Mouse (Mus musculus) MEL (cell line): ENCODE measurements around the gene Zcchc24. TPM values are rescaled to one million over a fixed set of nuclear protein-coding genes. Genes with fewer than 3 reads are reported as not detected.

Experiments
- DNase-seq: peaks from one replicate; pipeline ENCODE4 v3.0.0; 2011; ENCODE audit warnings: low read depth, low spot score
- H3K27ac ChIP-seq: 2 replicates; pipeline ENCODE4 v1.5.1; 2012; ENCODE audit warnings: low read depth, mild to moderate bottlenecking, control low read depth, low read length, moderate library complexity; ENCODE audit not compliant: control insufficient read depth
- H3K27me3 ChIP-seq, 2 experiments: fragments of 150-350 bp in 1 of 2; sonication (generic) in 1 of 2; 2 replicates each; pipeline ENCODE4 v1.6.1; 2012; ENCODE audit warnings: low read length in 2 of 2, mild to moderate bottlenecking in 2 of 2, improper control_type of control experiment in 1 of 2, moderate library complexity in 1 of 2; ENCODE audit not compliant: insufficient read depth in 2 of 2, control insufficient read depth in 1 of 2
- H3K36me3 ChIP-seq, 2 experiments: 2 replicates each; pipeline ENCODE4 v1.6.1; 2012 to 2014; ENCODE audit warnings: low read length in 2 of 2, improper control_type of control experiment in 1 of 2, inconsistent platforms in 1 of 2, mild to moderate bottlenecking in 1 of 2; ENCODE audit not compliant: insufficient read depth in 2 of 2, control insufficient read depth in 1 of 2
- H3K4me1 ChIP-seq, 2 experiments: fragments of 150-350 bp in 1 of 2; sonication (generic) in 1 of 2; 2 replicates each; pipeline ENCODE4 v1.6.1; 2012; ENCODE audit warnings: low read length in 2 of 2, improper control_type of control experiment in 1 of 2, mild to moderate bottlenecking in 1 of 2; ENCODE audit not compliant: insufficient read depth in 2 of 2, control insufficient read depth in 1 of 2
- H3K4me3 ChIP-seq, 2 experiments: fragments of 150-350 bp in 1 of 2; sonication (generic) in 1 of 2; 2 replicates each; pipeline ENCODE4 v1.5.1; 2012; ENCODE audit warnings: low read depth in 2 of 2, low read length in 2 of 2, mild to moderate bottlenecking in 2 of 2, moderate library complexity in 2 of 2, control low read depth in 1 of 2, improper control_type of control experiment in 1 of 2; ENCODE audit not compliant: control insufficient read depth in 1 of 2, insufficient read depth in 1 of 2
- H3K79me2 ChIP-seq: 2 replicates; pipeline ENCODE4 v1.6.1; 2012; ENCODE audit warnings: mild to moderate bottlenecking, low read length, moderate library complexity; ENCODE audit not compliant: control insufficient read depth, poor library complexity, insufficient read depth
- H3K9ac ChIP-seq: 2 replicates; pipeline ENCODE4 v1.6.1; 2012; ENCODE audit warnings: low read depth, mild to moderate bottlenecking, control low read depth, low read length, moderate library complexity; ENCODE audit not compliant: control insufficient read depth, poor library complexity, severe bottlenecking
- H3K9me3 ChIP-seq: fragments of 150-350 bp; sonication (generic); replicated peaks from 2 replicates; pipeline ENCODE4 v1.6.1; 2012; ENCODE audit warnings: mild to moderate bottlenecking, low read length, improper control_type of control experiment, moderate library complexity; ENCODE audit not compliant: insufficient read depth
- ELF1 ChIP-seq: IDR thresholded peaks from 2 replicates; pipeline ENCODE4 v1.6.1; 2014; ENCODE audit warnings: low read depth, mild to moderate bottlenecking, inconsistent platforms, low read length, improper control_type of control experiment, moderate library complexity
- JUND ChIP-seq: IDR thresholded peaks from 2 replicates; pipeline ENCODE4 v1.6.1; 2011; ENCODE audit warnings: low read depth, mild to moderate bottlenecking, improper control_type of control experiment, low read length
- KAT2A ChIP-seq: conservative IDR thresholded peaks from 2 replicates; pipeline ENCODE4 v1.6.1; 2012; ENCODE audit warnings: low read depth, low read length, improper control_type of control experiment, inconsistent platforms
- MAFK ChIP-seq: IDR thresholded peaks from 2 replicates; pipeline ENCODE4 v1.6.1; 2011; ENCODE audit warnings: low read depth, mild to moderate bottlenecking, low read length, improper control_type of control experiment, borderline replicate concordance
- MAZ ChIP-seq: IDR thresholded peaks from 2 replicates; pipeline ENCODE4 v1.6.1; 2012; ENCODE audit warnings: low read depth, mild to moderate bottlenecking, inconsistent platforms, low read length, improper control_type of control experiment
- MYC ChIP-seq: IDR thresholded peaks from 2 replicates; pipeline ENCODE4 v1.6.1; 2011; ENCODE audit warnings: low read depth, mild to moderate bottlenecking, low read length, improper control_type of control experiment, moderate library complexity
- NRF1 ChIP-seq: IDR thresholded peaks from 2 replicates; pipeline ENCODE4 v1.6.1; 2014; ENCODE audit warnings: low read depth, mild to moderate bottlenecking, inconsistent platforms, low read length, improper control_type of control experiment, moderate library complexity; ENCODE audit not compliant: poor library complexity, insufficient read depth, severe bottlenecking
- POLR2A ChIP-seq, 2 experiments: IDR thresholded peaks; 2 replicates each; pipeline ENCODE4 v1.6.1; 2011 to 2012; ENCODE audit warnings: low read length in 2 of 2, mild to moderate bottlenecking in 2 of 2, control low read depth in 1 of 2, improper control_type of control experiment in 1 of 2, low read depth in 1 of 2, moderate library complexity in 1 of 2; ENCODE audit not compliant: control insufficient read depth in 1 of 2, insufficient read depth in 1 of 2, poor library complexity in 1 of 2
- TAL1 ChIP-seq: IDR thresholded peaks from 2 replicates; pipeline ENCODE4 v1.6.1; 2012; ENCODE audit warnings: mild to moderate bottlenecking, inconsistent platforms, low read length, moderate library complexity, mixed read lengths
- ZC3H11A ChIP-seq: IDR thresholded peaks from 2 replicates; pipeline ENCODE4 v1.6.1; 2012; ENCODE audit warnings: low read depth, mild to moderate bottlenecking, inconsistent platforms, low read length, improper control_type of control experiment
- ZMIZ1 ChIP-seq: IDR thresholded peaks from 2 replicates; pipeline ENCODE4 v1.6.1; 2012; ENCODE audit warnings: low read depth, mild to moderate bottlenecking, inconsistent platforms, low read length, improper control_type of control experiment, moderate library complexity
- ZNF384 ChIP-seq: IDR thresholded peaks from 2 replicates; pipeline ENCODE4 v1.6.1; 2012; ENCODE audit warnings: low read depth, mild to moderate bottlenecking, inconsistent platforms, low read length, improper control_type of control experiment
- polyA plus RNA-seq, 2 experiments: library from polyadenylated mRNA; stranded (reverse) in 1 of 2; unstranded in 1 of 2; fragments of >175 nt in 1 of 2; fragments of >200 nt in 1 of 2; gene quantifications; 2 replicates each; pipeline versions ENCODE4 v1.2.1 to v1.2.4; 2012; ENCODE audit warnings: low replicate concordance in 2 of 2, low read depth in 1 of 2; ENCODE audit not compliant: insufficient read length in 2 of 2, insufficient read depth in 1 of 2, missing spikeins in 1 of 2
- total RNA-seq: library from RNA; depleted of rRNA; stranded (reverse); fragments of 300-350 nt; gene quantifications from 2 replicates; pipeline ENCODE4 v1.2.3, GENCODE M21; 2012

Zcchc24 gene
- total and polyA plus RNA-seq, 3 experiments, result 2.3 to 8.7 TPM; not detected in 1

GRCm38 (mm10) chr14:25734736-25735716, 33.8 kb downstream of the Zcchc24 start:
- TF ChIP-seq NRF1 (no peak), JUND (no peak), MYC (no peak), ELF1 (no peak)
- Histone ChIP-seq H3K79me2 (no peaks in the 10 kb centered on the region), H3K4me1 (no peaks in the 10 kb centered on the region), H3K4me3 (no peak overlapping the region), H3K36me3 (no peaks in the 10 kb centered on the region), H3K9ac (no peak overlapping the region), H3K9me3 (no peaks in the 10 kb centered on the region), H3K27ac (no peak overlapping the region), H3K27me3 (no peaks in the 10 kb centered on the region)
- no peak for DNase-seq

GRCm38 (mm10) chr14:25727149-25727510, 41.7 kb downstream of the Zcchc24 start:
- DNase-seq, result no peak
- Histone ChIP-seq H3K4me3 (no peak overlapping the region), H3K36me3 (no peaks in the 10 kb centered on the region), H3K27ac (no peak overlapping the region), H3K9me3 (no peaks in the 10 kb centered on the region), H3K27me3 (no peaks in the 10 kb centered on the region), H3K9ac (no peak overlapping the region), H3K79me2 (no peaks in the 10 kb centered on the region), H3K4me1 (no peaks in the 10 kb centered on the region)
- no peak for TF ChIP-seq POLR2A (IDR thresholded peaks at IDR 0.05; ENCODE audit: control insufficient read depth in 1 of 2, insufficient read depth in 1 of 2, low read depth in 1 of 2, low read length in 2 of 2, poor library complexity in 1 of 2)
- TF ChIP-seq MAFK, result no peak
- TF ChIP-seq KAT2A, result no peak
- TF ChIP-seq ZC3H11A, result no peak
- no peak for TF ChIP-seq TAL1
- no peak for TF ChIP-seq MAZ
- TF ChIP-seq ZMIZ1, result no peak
- TF ChIP-seq ZNF384, result no peak
